Mouse (Mus musculus): ENCODE measurements around the gene Stx1b. TPM values are rescaled to one million over a fixed set of nuclear protein-coding genes. Genes with fewer than 3 reads are reported as not detected.

The Stx1b gene
- polyA plus RNA-seq, 1 experiment = 2.4 TPM

GRCm38 (mm10) chr7:127763642-127764041 is 60.7 kb downstream of the Stx1b start:
- Histone ChIP-seq H3K27ac (ENCODE audit: insufficient read depth, low read depth, low read length) (no peak overlapping the region), H3K4me3 (ENCODE audit: insufficient read depth, low read depth, low read length) (no peak overlapping the region), H3K36me3 (ENCODE audit: control insufficient read depth, insufficient read depth, low read length) (no peaks in the 10 kb centered on the region), H3K27me3 (replicated peaks; ENCODE audit: control insufficient read depth, insufficient read depth, low read length) (no peaks in the 10 kb centered on the region), H3K4me1 (ENCODE audit: control insufficient read depth, insufficient read depth, low read length) (0 out of 2 replicates have a peak, but pooled peaks cover 3% of the 10 kb centered on the region)
- TF ChIP-seq POLR2A (IDR thresholded peaks at IDR 0.05; ENCODE audit: low read depth, low read length) (no peak), CTCF (conservative IDR thresholded peaks at IDR 0.05; ENCODE audit: insufficient read depth, insufficient read length, low read depth, low read length) (no peak)
- DNase-seq = no peak
- 87% methylated on average over 4 of the region's 4 CpGs for WGBS

- no peak overlapping the region for H3K4me3 ChIP-seq (ENCODE audit: insufficient read depth, low read depth, low read length)
- DNase-seq = peak; percentile 74
- H3K27me3 ChIP-seq (replicated peaks; ENCODE audit: control insufficient read depth, insufficient read depth, low read length) = no peaks in the 10 kb centered on the region
- 11% methylated on average over 7 of the region's 7 CpGs for WGBS
- no peaks in the 10 kb centered on the region for H3K36me3 ChIP-seq (ENCODE audit: control insufficient read depth, insufficient read depth, low read length)
- 0 out of 2 replicates have a peak, but pooled peaks cover 3% of the 10 kb centered on the region for H3K4me1 ChIP-seq (ENCODE audit: control insufficient read depth, insufficient read depth, low read length)
- no peak overlapping the region for H3K27ac ChIP-seq (ENCODE audit: insufficient read depth, low read depth, low read length)
- no peak for TF ChIP-seq POLR2A (IDR thresholded peaks at IDR 0.05; ENCODE audit: low read depth, low read length)
- TF ChIP-seq CTCF (conservative IDR thresholded peaks at IDR 0.05; ENCODE audit: insufficient read depth, insufficient read length, low read depth, low read length) = peak; percentile 88
These were observed 63.3 kb downstream of the Stx1b start for GRCm38 (mm10) chr7:127761026-127761425.

GRCm38 (mm10) chr7:127760478-127760877 is 63.9 kb downstream of the Stx1b start:
- Histone ChIP-seq H3K4me1 (ENCODE audit: control insufficient read depth, insufficient read depth, low read length) (0 out of 2 replicates have a peak, but pooled peaks cover 3% of the 10 kb centered on the region), H3K27me3 (replicated peaks; ENCODE audit: control insufficient read depth, insufficient read depth, low read length) (no peaks in the 10 kb centered on the region), H3K4me3 (ENCODE audit: insufficient read depth, low read depth, low read length) (no peak overlapping the region), H3K36me3 (ENCODE audit: control insufficient read depth, insufficient read depth, low read length) (no peaks in the 10 kb centered on the region), H3K27ac (ENCODE audit: insufficient read depth, low read depth, low read length) (no peak overlapping the region)
- TF ChIP-seq POLR2A (IDR thresholded peaks at IDR 0.05; ENCODE audit: low read depth, low read length) (no peak), CTCF (conservative IDR thresholded peaks at IDR 0.05; ENCODE audit: insufficient read depth, insufficient read length, low read depth, low read length) (no peak)
- WGBS = 56% methylated on average over 3 of the region's 3 CpGs
- no peak for DNase-seq

GRCm38 (mm10) chr7:127759716-127760115 is 64.6 kb downstream of the Stx1b start:
- no peaks in the 10 kb centered on the region for H3K36me3 ChIP-seq (ENCODE audit: control insufficient read depth, insufficient read depth, low read length)
- H3K27me3 ChIP-seq (replicated peaks; ENCODE audit: control insufficient read depth, insufficient read depth, low read length) = no peaks in the 10 kb centered on the region
- H3K4me3 ChIP-seq (ENCODE audit: insufficient read depth, low read depth, low read length) = no peak overlapping the region
- no peak for DNase-seq
- no peak overlapping the region for H3K27ac ChIP-seq (ENCODE audit: insufficient read depth, low read depth, low read length)
- WGBS = 74% methylated on average over 6 of the region's 6 CpGs
- H3K4me1 ChIP-seq (ENCODE audit: control insufficient read depth, insufficient read depth, low read length) = 0 out of 2 replicates have a peak, but pooled peaks cover 3% of the 10 kb centered on the region
- TF ChIP-seq POLR2A (IDR thresholded peaks at IDR 0.05; ENCODE audit: low read depth, low read length) = no peak
- TF ChIP-seq CTCF (conservative IDR thresholded peaks at IDR 0.05; ENCODE audit: insufficient read depth, insufficient read length, low read depth, low read length) = no peak

Other genes with a start within 250 kb of the Stx1b start
- gene Ccdc189, start 236.0 kb downstream of the Stx1b start, polyA plus RNA-seq (2012; rRNA removed) = 17.1 and 18.6 TPM in 2 replicates
- gene Rnf40, start 235.8 kb downstream of the Stx1b start, polyA plus RNA-seq (2012; rRNA removed) = 24.7 and 25.7 TPM in 2 replicates
- 12.3 and 16.9 TPM in 2 replicates for gene Zfp629, start 208.8 kb downstream of the Stx1b start, polyA plus RNA-seq (2012; rRNA removed)
- 24.5 and 25.9 TPM in 2 replicates for gene Bcl7c, start 115.6 kb downstream of the Stx1b start, polyA plus RNA-seq (2012; rRNA removed)
- 19.4 and 20.6 TPM in 2 replicates for gene Ctf1, start 111.8 kb downstream of the Stx1b start, polyA plus RNA-seq (2012; rRNA removed)
- not detected in 2 replicates for gene Ctf2, start 92.4 kb downstream of the Stx1b start, polyA plus RNA-seq (2012; rRNA removed)
- 14.6 and 20.8 TPM in 2 replicates for gene Fbxl19, start 80.0 kb downstream of the Stx1b start, polyA plus RNA-seq (2012; rRNA removed)
- 28.2 and 34.6 TPM in 2 replicates for gene Orai3, start 54.7 kb downstream of the Stx1b start, polyA plus RNA-seq (2012; rRNA removed)
- 8.8 and 10.9 TPM in 2 replicates for gene Setd1a, start 47.9 kb downstream of the Stx1b start, polyA plus RNA-seq (2012; rRNA removed)
- not detected in 2 replicates for gene Gm49388, start 38.9 kb downstream of the Stx1b start, polyA plus RNA-seq (2012; rRNA removed)
- 45.0 and 49.3 TPM in 2 replicates for gene Hsd3b7, start 23.9 kb downstream of the Stx1b start, polyA plus RNA-seq (2012; rRNA removed)
- gene Stx4a, start 255 bp downstream of the Stx1b start, polyA plus RNA-seq (2012; rRNA removed) = 60.7 and 66.5 TPM in 2 replicates
- gene Zfp646, start 51.7 kb upstream of the Stx1b start, polyA plus RNA-seq (2012; rRNA removed) = 11.9 and 14.3 TPM in 2 replicates
- 4.2 and 4.3 TPM in 2 replicates for gene Zfp668, start 52.3 kb upstream of the Stx1b start, polyA plus RNA-seq (2012; rRNA removed)
- 5.1 and 7.5 TPM in 2 replicates for gene Prss53, start 66.4 kb upstream of the Stx1b start, polyA plus RNA-seq (2012; rRNA removed)
- gene Gm21974, start 70.9 kb upstream of the Stx1b start, polyA plus RNA-seq (2012; rRNA removed) = not detected in 2 replicates
- 289 and 293 TPM in 2 replicates for gene Vkorc1, start 71.1 kb upstream of the Stx1b start, polyA plus RNA-seq (2012; rRNA removed)
- 148 and 163 TPM in 2 replicates for gene Bckdk, start 79.5 kb upstream of the Stx1b start, polyA plus RNA-seq (2012; rRNA removed)
- 11.8 and 12.2 TPM in 2 replicates for gene Kat8, start 88.0 kb upstream of the Stx1b start, polyA plus RNA-seq (2012; rRNA removed)
- gene Prss8, start 105.6 kb upstream of the Stx1b start, polyA plus RNA-seq (2012; rRNA removed) = 745 and 858 TPM in 2 replicates
- gene Prss36, start 122.2 kb upstream of the Stx1b start, polyA plus RNA-seq (2012; rRNA removed) = 21.9 and 28.4 TPM in 2 replicates
- 183 and 196 TPM in 2 replicates for gene Fus, start 142.9 kb upstream of the Stx1b start, polyA plus RNA-seq (2012; rRNA removed)
- 52.8 and 60.0 TPM in 2 replicates for gene Pycard, start 169.3 kb upstream of the Stx1b start, polyA plus RNA-seq (2012; rRNA removed)
- 0.29 and 2.8 TPM in 2 replicates for gene Trim72, start 179.4 kb upstream of the Stx1b start, polyA plus RNA-seq (2012; rRNA removed)
- gene Itgam, start 238.1 kb upstream of the Stx1b start, polyA plus RNA-seq (2012; rRNA removed) = 2.4 and 7.0 TPM in 2 replicates
- gene Gm49368, start 238.1 kb upstream of the Stx1b start, polyA plus RNA-seq (2012; rRNA removed) = not detected in 2 replicates